Mouse (Mus musculus): ENCODE data around the gene Pfkfb4.

Pfkfb4 gene

GRCm38 (mm10) chr9:109058006-109058765, 66.6 kb downstream of the Pfkfb4 start:
- peak; percentile 19 to 49 for DNase-seq

GRCm38 (mm10) chr9:109059136-109059903, 67.7 kb downstream of the Pfkfb4 start, which contains the start of gene Trex1:
Gene Trex1, minus strand, starts transcription at chr9:109059734.
- DNase-seq, result peak; percentile 87 to 88

GRCm38 (mm10) chr9:109060184-109060897, 68.8 kb downstream of the Pfkfb4 start:
- DNase-seq, result peak; percentile 22 to 23

- DNase-seq, result no peak
Measured at GRCm38 (mm10) chr9:109060898-109061295, 69.3 kb downstream of the Pfkfb4 start.

GRCm38 (mm10) chr9:109068095-109068735, 76.6 kb downstream of the Pfkfb4 start:
- DNase-seq, result no peak

GRCm38 (mm10) chr9:109073661-109074573, 82.3 kb downstream of the Pfkfb4 start, which contains the start of gene Atrip:
Gene Atrip, minus strand, starts transcription at chr9:109074124.
- peak; percentile 78 to 86 for DNase-seq

- DNase-seq, result no peak
Measured at GRCm38 (mm10) chr9:109080516-109080915, 88.9 kb downstream of the Pfkfb4 start.

GRCm38 (mm10) chr9:109081749-109082123, 90.2 kb downstream of the Pfkfb4 start:
- no peak for DNase-seq
